Mouse (Mus musculus): ENCODE results near the gene Hoxb7.

Gene Hoxb7

DNA sequence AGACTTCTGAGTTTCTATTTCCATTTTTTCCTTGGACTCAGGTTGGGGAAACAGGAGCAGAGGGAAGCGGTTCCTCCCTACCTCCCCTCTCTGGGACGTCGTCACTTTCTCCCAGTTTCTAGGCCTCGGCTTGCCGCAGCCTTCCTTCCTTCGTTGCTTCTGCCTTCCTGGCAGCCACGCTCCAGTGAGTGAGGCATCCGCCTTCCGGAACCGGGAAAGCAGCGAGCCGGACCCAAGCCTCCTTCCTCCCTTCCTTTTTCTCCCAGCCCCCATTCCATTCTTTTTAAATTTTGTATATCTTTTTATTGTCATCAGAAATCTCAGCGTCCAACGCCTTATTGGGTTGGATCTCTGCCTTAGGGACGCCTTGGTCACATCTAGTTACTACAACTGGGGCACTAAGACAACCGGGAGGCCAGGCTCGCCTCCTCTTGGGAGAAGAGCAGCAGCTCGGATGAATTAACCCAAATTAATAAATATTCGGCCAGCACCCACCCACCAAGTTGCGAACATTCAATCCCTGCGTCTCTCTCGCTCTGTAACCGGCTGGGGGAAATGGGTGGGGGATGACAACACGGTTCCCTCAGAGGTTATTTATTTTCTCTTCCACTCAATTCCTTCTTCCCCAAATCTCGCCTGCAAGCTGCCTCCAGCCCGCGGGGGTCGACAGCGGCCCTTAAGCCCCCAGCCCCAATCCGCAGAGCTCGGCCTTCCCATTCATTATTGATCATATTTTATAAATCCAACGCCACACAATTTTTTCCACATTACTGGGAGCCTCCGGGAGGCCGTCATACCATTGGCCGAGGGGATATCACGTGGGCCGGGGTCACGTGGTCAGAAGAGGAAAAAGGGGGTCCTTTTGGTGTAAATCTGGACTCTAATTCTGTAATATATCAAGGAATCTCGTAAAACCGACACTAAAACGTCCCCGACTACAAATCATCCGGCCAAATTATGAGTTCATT lies at the start of gene Hoxb7:
TSS of gene Hoxb7 (plus strand) at position 853 of the 968 bp plus-strand sequence.
- peak; percentile 69 for DNase-seq (ENCODE audit: low read depth, low spot score)

DNA sequence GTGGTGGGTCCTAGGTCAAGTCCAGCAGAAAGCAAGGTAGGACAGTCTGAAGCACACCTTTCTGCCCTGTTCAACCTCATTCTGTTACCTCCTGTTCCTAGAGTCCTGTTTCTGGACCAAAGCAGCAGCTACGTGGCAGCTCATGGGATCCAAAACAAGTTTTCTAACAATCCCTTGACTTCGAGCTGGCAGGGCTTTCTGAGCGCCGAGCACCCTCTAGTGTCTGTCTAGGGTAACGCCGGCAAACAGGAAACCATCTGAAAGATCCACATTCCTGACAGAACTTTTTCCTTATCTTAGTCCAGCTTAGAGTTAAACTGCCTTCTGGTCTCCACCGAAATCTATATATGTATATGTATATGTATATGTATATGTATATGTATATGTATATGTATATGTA lies 46.2 kb upstream of the Hoxb7 start:
- DNase-seq (ENCODE audit: low read depth, low spot score), result peak; percentile 68

- peak; percentile 96 for DNase-seq (ENCODE audit: low read depth, low spot score)
Measured at GRCm38 (mm10) chr11:96250901-96251300, 35.5 kb upstream of the Hoxb7 start.

- peak; percentile 67 for DNase-seq (ENCODE audit: low read depth, low spot score)
Measured at GRCm38 (mm10) chr11:96251480-96252031, 34.9 kb upstream of the Hoxb7 start.

GRCm38 (mm10) chr11:96252541-96253120 lies 33.8 kb upstream of the Hoxb7 start:
- DNase-seq (ENCODE audit: low read depth, low spot score), result no peak

DNA sequence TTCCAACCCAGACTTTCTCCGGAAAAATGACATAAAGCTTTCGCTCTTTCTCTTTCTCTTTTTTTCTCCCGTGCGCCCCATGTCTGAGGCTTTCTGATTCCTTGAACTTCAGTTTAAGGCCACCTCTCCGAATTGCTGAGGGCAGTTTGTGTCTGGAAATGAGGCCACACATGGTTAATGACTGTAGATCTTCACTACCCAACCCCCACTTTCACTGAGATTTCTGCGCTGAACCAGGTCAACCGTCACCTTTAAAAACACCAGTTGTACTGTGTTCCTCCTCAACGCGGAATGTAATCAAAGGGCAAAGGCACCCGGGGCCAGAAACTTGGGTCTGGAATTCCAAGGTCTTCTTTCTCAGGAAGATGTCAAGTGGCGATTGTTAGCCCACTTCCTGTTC lies 32.2 kb upstream of the Hoxb7 start:
- peak; percentile 71 for DNase-seq (ENCODE audit: low read depth, low spot score)

DNA sequence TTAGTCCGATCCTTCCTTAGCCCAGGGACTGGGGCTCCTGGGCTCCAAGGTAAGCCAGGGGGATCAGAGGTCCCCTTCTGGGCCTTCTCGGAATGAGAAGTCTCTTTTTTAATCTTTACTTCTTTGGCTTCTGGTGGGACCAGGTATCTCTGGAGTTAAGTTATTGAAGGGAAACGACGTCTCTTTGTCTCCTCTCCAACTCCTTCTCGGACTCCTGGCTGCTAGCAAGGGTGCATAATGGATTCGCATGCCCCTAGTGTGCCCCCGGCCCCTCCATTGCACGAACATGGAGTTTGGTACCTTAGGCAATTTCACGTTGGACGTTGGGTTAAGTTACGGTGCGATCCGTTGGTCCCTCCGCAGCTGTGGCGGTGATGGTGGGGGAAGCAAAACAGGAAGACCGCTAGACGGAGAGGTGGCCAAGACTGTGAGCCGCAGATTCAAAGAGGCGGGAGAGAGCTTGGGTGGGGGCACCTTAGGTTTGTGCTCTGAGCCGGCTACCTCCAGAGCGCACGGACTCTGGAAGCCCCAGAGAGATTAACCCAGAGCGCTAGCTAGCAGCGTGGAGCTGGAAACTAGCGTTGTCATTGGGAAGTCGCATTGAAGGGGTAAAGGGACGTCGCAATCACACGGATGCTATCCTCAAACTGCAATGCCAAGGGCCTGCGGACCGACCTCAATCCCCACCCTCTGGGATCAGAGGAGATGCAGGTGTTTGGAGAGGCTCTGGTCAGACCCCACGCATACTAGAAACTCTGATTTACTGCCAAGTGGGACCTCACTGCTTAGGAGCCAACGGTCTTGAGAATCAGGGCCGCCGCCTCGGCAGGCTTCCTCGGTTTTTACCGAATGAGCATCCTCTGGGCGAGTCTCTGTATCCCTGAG lies 31.1 kb upstream of the Hoxb7 start:
- no peak for DNase-seq (ENCODE audit: low read depth, low spot score)

DNA sequence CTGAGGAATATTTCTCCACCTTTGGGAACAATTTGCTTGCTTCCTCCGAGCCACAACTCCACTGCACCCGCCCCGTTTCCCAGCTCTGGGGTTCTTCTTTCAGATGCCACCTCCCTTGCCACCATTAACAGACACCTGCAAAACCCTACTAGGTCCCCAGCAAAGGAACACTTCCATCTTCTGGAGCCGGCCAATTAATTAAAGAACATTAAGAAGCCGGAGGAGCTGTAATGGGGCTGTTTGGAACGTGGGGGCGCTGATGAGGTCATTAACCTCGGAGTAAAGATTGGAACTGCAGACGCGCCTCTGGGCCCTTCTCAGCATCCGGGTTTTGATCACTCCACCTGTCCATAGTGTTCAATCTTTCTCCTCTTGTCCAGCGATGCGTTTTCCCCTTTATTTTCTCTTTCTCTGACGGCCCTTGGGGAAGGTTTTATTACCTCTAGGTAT lies 30.4 kb upstream of the Hoxb7 start:
- DNase-seq (ENCODE audit: low read depth, low spot score), result peak; percentile 65

GRCm38 (mm10) chr11:96257141-96257540 lies 29.3 kb upstream of the Hoxb7 start:
- no peak for DNase-seq (ENCODE audit: low read depth, low spot score)

GRCm38 (mm10) chr11:96259038-96259437 lies 27.4 kb upstream of the Hoxb7 start:
- DNase-seq (ENCODE audit: low read depth, low spot score), result no peak

DNA sequence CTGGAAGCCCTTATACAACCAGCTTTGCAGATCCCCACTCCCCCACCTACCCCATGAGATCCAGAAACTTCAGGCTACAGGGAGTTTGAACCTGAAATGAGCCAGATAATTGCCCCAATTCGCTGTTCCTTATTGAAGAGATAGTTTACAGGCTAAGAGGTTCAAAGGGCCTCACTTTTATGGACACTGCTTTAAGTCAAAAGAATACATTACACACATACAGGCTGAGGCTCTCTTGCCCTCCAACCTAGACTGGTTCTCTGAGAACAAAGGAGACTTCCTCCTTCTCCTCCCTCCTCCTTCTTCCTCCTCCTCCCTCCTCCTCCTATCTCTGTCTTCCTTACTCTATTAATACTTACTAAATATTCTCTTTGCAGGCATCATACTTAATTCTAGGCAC lies 26.9 kb upstream of the Hoxb7 start:
- no peak for DNase-seq (ENCODE audit: low read depth, low spot score)

GRCm38 (mm10) chr11:96260310-96260970 lies 26.0 kb upstream of the Hoxb7 start:
- DNase-seq (ENCODE audit: low read depth, low spot score), result peak; percentile 64

GRCm38 (mm10) chr11:96261323-96261890 lies 25.0 kb upstream of the Hoxb7 start:
- peak; percentile 80 for DNase-seq (ENCODE audit: low read depth, low spot score)

DNA sequence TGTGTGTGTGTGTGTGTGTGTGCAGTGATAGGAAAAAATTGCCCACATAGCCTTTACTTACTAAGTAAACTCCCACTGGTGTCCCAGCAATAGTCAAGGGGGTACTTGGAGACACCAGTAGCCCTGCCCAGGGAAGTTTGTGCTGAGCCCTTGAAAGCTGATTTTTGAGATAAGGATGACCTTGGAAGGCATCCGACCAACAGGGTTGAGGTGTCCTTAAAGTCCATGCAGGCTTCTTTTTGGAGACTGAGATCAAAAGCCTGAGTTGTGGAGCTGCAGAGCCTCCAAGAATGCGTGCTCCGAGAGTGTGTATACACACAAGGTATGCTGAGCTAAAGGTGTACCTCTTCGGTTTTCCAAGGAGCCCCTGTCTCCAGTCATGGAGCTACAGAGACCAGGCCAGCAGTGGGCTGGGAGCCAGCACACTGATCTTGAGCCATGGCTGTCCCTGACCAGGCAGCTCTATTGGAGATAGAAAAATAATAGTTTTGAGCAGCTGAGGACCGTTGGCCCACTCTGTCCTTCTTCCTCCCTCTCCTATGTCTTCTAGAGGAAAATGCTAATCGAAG lies 24.1 kb upstream of the Hoxb7 start:
- no peak for DNase-seq (ENCODE audit: low read depth, low spot score)

- no peak for DNase-seq (ENCODE audit: low read depth, low spot score)
Measured at GRCm38 (mm10) chr11:96263636-96264389, 22.6 kb upstream of the Hoxb7 start.

GRCm38 (mm10) chr11:96264390-96265020 lies 21.9 kb upstream of the Hoxb7 start:
- no peak for DNase-seq (ENCODE audit: low read depth, low spot score)

DNA sequence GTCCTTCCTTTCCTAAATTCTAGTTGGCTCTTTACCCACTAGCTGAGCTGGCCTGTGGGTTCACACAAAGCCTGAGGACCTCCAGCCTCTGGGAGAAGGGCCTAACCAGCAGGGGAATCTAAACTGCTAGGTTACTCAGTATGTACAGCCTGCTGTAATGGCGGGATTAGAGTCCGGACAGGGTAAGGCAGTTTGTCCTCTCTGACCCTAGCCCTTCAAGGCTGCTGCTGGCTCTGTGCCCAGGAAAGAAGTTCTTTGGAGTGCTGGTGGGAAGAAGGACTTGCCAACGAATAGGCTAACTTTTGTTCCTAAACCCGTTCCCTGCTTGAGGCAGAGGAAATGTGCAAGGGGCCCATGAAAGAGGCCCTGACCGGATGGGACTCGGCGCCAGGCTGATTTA lies 20.5 kb upstream of the Hoxb7 start:
- no peak for DNase-seq (ENCODE audit: low read depth, low spot score)

- no peak for DNase-seq (ENCODE audit: low read depth, low spot score)
Measured at GRCm38 (mm10) chr11:96267021-96267920, 19.2 kb upstream of the Hoxb7 start.

Measured in ES-CJ7 (cell line).